Mouse (Mus musculus) neutrophil, adult 83 days (primary cell): ENCODE measurements around the gene Myg1. TPM values are rescaled to one million over a fixed set of nuclear protein-coding genes. Genes with fewer than 3 reads are reported as not detected.

Source experiments
- total RNA-seq, 2 experiments: library from RNA; stranded (reverse); gene quantifications; one replicate each; pipeline ENCODE4 v1.2.4; 2023

Gene Myg1
- 10 to 100 TPM; 33.5 to 38.1 TPM for total RNA-seq

DNA sequence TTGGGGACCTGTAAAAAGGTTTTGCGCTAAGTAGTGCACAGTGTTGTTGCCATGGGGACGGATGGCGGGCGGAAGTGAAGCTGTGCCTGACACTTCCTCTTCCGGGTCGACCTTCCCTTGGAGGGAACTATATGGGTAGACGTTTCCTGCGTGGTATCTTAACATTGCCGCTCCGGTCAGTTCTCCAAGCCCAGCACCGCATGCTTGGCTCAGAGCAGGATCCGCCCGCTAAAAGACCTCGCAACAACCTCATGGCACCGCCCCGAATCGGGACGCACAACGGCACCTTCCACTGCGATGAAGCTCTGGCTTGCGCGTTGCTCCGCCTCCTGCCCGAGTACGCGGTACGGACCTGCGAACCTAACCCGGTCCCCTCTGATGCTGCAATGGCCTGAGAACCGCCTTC, at the start of gene Myg1:
Gene Myg1 (plus strand): TSS at position 100 of the 406 bp plus-strand sequence.

DNA sequence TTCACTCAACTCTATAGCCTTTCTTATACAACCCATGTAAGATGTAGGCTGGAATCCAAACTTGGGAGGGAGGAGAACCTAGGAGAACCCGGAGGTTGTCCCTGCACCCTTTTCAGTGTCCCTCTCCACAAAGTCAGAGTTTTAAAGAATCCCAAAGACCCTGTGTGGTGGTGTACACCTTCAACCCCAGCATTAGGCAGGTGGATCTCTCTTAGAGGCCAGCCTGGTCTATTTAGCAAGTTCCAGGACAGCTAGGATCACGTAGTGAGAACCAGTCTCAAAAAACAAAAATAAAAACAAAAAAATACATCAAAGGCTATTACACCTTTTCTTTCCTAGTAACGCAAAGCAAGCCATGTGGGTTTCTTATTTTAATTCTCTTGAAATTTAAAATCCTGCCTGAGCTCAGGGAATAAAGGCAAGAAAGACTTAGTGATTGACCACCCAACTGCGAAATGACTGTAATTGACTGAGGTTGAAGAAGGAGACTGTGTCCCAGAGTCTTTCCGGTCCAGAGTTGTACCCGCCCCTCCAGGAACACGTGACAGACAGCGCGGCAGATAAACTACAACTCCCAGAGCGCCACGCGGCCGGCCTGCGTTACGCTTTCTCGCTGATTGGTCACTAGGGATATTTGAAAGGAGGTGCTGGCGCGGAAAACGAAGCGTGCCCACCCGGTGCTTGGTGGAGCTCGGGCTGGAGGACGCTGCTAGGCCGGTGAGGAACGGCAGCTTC, 35.7 kb upstream of the Myg1 start, which contains the start of gene Espl1:
Gene Espl1 (plus strand): TSS at position 634 of the 735 bp plus-strand sequence.

DNA sequence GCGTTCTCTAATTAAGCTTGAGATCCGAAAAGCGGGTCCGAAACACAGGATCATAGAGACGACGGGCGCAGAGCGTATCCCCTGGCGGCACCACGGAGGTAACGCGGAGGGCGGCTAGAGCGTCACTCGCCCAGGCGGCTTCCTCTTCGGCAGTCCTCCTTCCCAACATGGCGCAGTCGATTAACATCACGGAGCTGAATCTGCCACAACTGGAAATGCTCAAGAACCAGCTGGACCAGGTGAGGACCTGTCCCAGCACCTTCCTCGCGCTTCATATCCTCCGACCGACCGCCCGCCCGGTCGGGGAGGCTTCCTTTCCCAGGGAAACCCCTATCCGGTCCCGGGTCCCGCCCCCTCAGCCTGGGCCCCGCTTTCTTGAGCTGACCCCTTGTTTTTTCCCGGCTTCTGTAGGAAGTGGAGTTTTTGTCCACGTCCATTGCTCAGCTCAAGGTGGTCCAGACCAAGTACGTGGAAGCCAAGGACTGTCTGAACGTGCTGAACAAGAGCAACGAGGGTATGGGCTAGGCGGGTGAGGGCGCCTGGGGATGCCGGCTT, 5.4 kb upstream of the Myg1 start, which contains the start of gene Pfdn5:
Gene Pfdn5 (plus strand): TSS at position 95 of the 555 bp plus-strand sequence.

DNA sequence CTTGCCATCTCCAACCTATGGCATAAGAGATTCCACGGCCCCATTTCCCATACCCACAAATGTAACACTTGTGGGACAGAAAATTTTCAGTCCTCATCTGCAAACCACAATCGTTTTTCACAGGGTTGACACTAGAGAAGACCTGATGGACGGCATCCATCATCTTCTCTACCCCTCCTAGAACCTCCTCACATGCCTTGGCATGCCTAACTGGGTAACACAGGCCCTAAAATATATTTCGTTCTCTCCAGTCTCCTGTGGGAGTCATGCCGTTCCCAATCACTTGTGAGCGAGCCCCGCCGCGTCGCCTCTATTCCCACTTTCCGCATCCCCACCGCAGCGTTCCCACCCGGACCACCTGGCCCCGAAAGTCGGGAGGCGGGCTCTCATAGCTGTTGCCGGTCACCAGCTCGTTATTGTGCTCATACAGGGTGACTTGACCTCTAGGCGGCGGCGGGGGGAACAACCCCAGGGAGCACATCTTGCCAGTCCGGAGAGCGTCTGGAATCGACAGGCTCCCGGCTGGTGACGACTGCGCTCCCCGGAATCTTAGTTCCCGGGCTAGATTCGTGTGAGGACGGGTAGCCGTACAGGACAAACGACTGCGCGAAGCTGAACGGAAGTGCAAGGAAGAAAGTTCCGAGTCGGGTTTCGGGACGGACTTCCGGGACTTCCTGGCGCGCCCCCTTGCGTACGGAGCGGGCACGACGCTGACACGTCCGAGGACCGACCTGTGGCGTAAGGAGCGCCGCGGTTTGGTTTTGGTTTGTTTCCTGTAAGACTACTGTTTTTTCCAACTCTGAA, 18.8 kb downstream of the Myg1 start, which contains the start of gene Aaas:
Gene Aaas (minus strand): TSS at position 634 of the 804 bp plus-strand sequence.

DNA sequence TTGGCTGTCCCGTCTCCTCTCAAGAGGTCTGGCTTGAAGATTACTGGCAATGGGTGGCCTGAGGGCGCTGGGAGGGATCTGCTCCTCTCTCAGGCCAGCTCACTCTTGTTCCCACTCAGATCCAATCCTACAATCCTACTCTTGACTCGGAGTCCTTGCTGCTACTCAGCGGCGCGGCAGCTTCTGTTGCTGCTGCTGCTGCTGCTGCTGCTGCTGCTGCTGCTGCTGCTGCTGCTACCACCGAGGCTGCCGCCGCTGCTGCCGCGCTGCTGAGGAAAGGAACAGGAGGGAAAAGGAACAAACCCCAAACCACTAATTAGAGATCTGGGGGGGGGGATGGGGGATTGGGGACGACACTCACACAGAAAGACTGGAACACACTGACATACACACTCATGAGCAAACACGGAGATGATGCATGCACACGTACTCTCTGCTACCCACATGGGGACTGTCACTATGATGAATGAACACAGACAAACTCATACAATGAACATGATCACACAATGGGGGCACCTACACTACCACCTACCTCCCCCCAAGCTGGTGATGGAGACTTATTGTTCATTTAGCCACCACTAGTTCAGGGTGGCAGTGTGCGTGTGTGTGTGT, 35.3 kb downstream of the Myg1 start, which contains the start of gene Sp7:
Gene Sp7 (minus strand): TSS at position 450 of the 612 bp plus-strand sequence.

Other genes with a start within 250 kb of the Myg1 start
- gene Tns2, start 231.3 kb upstream of the Myg1 start, total RNA-seq = under 1 TPM; 0.53 to 0.64 TPM
- gene Spryd3, start 195.5 kb upstream of the Myg1 start, total RNA-seq = 10 to 100 TPM; 23.0 to 23.2 TPM
- under 1 TPM; 0.31 to 0.38 TPM for gene Igfbp6, start 187.3 kb upstream of the Myg1 start, total RNA-seq
- 1 to 10 TPM; 1.6 to 1.8 TPM for gene Soat2, start 181.2 kb upstream of the Myg1 start, total RNA-seq
- 10 to 100 TPM; 74.2 to 76.8 TPM for gene Zfp740, start 128.5 kb upstream of the Myg1 start, total RNA-seq
- 10 to 100 TPM; 16.8 to 20.8 TPM for gene Csad, start 127.0 kb upstream of the Myg1 start, total RNA-seq
- gene Itgb7, start 99.8 kb upstream of the Myg1 start, total RNA-seq = 100 to 1,000 TPM; 220 to 236 TPM
- 10 to 100 TPM; 41.1 to 42.1 TPM for gene Rarg, start 74.2 kb upstream of the Myg1 start, total RNA-seq
- gene Gm9918, start 61.1 kb upstream of the Myg1 start, total RNA-seq = not detected
- gene Mfsd5, start 52.3 kb upstream of the Myg1 start, total RNA-seq = 10 to 100 TPM; 34.6 to 35.3 TPM
- 10 to 100 TPM; 46.9 to 47.3 TPM for gene Espl1, start 35.4 kb upstream of the Myg1 start, total RNA-seq
- gene Pfdn5, start 5.6 kb upstream of the Myg1 start, total RNA-seq = 100 to 1,000 TPM; 250 to 257 TPM
- gene Aaas, start 19.1 kb downstream of the Myg1 start, total RNA-seq = 10 to 100 TPM; 34.6 to 43.0 TPM
- gene Sp7, start 35.5 kb downstream of the Myg1 start, total RNA-seq = under 1 TPM; 0.68 to 0.84 TPM
- gene Sp1, start 74.4 kb downstream of the Myg1 start, total RNA-seq = 100 to 1,000 TPM; 108 to 111 TPM
- 1 to 10 TPM in 1 of 2 experiments, not detected in 1; 2.0 TPM for gene Amhr2, start 113.7 kb downstream of the Myg1 start, total RNA-seq
- gene Prr13, start 127.3 kb downstream of the Myg1 start, total RNA-seq = 100 to 1,000 TPM; 305 to 384 TPM
- 100 to 1,000 TPM; 519 to 536 TPM for gene Pcbp2, start 138.8 kb downstream of the Myg1 start, total RNA-seq
- 1 to 10 TPM; 4.9 to 5.8 TPM for gene Gm10337, start 172.0 kb downstream of the Myg1 start, total RNA-seq
- gene Map3k12, start 185.4 kb downstream of the Myg1 start, total RNA-seq = under 1 TPM; 0.26 to 0.42 TPM
- gene Tarbp2, start 186.5 kb downstream of the Myg1 start, total RNA-seq = 10 to 100 TPM; 18.1 to 18.4 TPM
- gene Npff, start 193.2 kb downstream of the Myg1 start, total RNA-seq = 1 to 10 TPM; 5.3 to 7.1 TPM